Mouse (Mus musculus): ENCODE measurements at regions not wholly inside any gene's neighbourhood (a gene's known extent, or its start where the extent isn't known, plus 50 kb on each side); places are given as distances from the start of the nearest gene placed in this dataset.

GRCm38 (mm10) chr17:48786501-48786900, 145.7 kb upstream of the Lrfn2 start:
- DNase-seq (ENCODE audit: low spot score in 2 of 2) = no peak

- DNase-seq (ENCODE audit: low spot score in 2 of 2) = peak; percentile 67 to 68
Observed at GRCm38 (mm10) chr17:48789846-48790245, 142.3 kb upstream of the Lrfn2 start.

GRCm38 (mm10) chr17:48790526-48790925, 141.7 kb upstream of the Lrfn2 start:
- DNase-seq (ENCODE audit: low spot score in 2 of 2) = no peak

- DNase-seq (ENCODE audit: low spot score in 2 of 2) = no peak
Observed at GRCm38 (mm10) chr17:48792954-48793353, 139.2 kb upstream of the Lrfn2 start.

- no peak for DNase-seq (ENCODE audit: low spot score in 2 of 2)
Observed at GRCm38 (mm10) chr17:48795773-48796172, 136.4 kb upstream of the Lrfn2 start.

GRCm38 (mm10) chr17:48798196-48798595, 134.0 kb upstream of the Lrfn2 start:
- no peak for DNase-seq (ENCODE audit: low spot score in 2 of 2)

- peak; percentile 66 to 76 for DNase-seq (ENCODE audit: low spot score in 2 of 2)
Observed at GRCm38 (mm10) chr17:48802673-48803072, 129.5 kb upstream of the Lrfn2 start.

GRCm38 (mm10) chr17:48807905-48808304, 124.3 kb upstream of the Lrfn2 start:
- DNase-seq (ENCODE audit: low spot score in 2 of 2) = no peak

GRCm38 (mm10) chr17:48814753-48815504, 117.2 kb upstream of the Lrfn2 start:
- no peak for DNase-seq (ENCODE audit: low spot score in 2 of 2)

GRCm38 (mm10) chr17:48816588-48817324, 115.4 kb upstream of the Lrfn2 start:
- DNase-seq (ENCODE audit: low spot score in 2 of 2) = peak in 1 of 2 experiments; percentile 8

- no peak for DNase-seq (ENCODE audit: low spot score in 2 of 2)
Observed at GRCm38 (mm10) chr17:48817551-48817950, 114.6 kb upstream of the Lrfn2 start.

GRCm38 (mm10) chr17:48819703-48820102, 112.5 kb upstream of the Lrfn2 start:
- no peak for DNase-seq (ENCODE audit: low spot score in 2 of 2)

GRCm38 (mm10) chr17:48822101-48822876, 109.9 kb upstream of the Lrfn2 start:
- no peak for DNase-seq (ENCODE audit: low spot score in 2 of 2)

GRCm38 (mm10) chr17:48823921-48824320, 108.3 kb upstream of the Lrfn2 start:
- no peak for DNase-seq (ENCODE audit: low spot score in 2 of 2)

GRCm38 (mm10) chr17:48825212-48825913, 106.8 kb upstream of the Lrfn2 start:
- no peak for DNase-seq (ENCODE audit: low spot score in 2 of 2)

GRCm38 (mm10) chr17:48838297-48838979, 93.7 kb upstream of the Lrfn2 start:
- DNase-seq (ENCODE audit: low spot score in 2 of 2) = no peak

GRCm38 (mm10) chr17:48847890-48848289, 84.3 kb upstream of the Lrfn2 start:
- no peak for DNase-seq (ENCODE audit: low spot score in 2 of 2)

GRCm38 (mm10) chr17:48850910-48851309, 81.3 kb upstream of the Lrfn2 start:
- DNase-seq (ENCODE audit: low spot score in 2 of 2) = no peak

- no peak for DNase-seq (ENCODE audit: low spot score in 2 of 2)
Observed at GRCm38 (mm10) chr17:48858891-48859290, 73.3 kb upstream of the Lrfn2 start.

GRCm38 (mm10) chr17:48870443-48870842, 61.7 kb upstream of the Lrfn2 start:
- no peak for DNase-seq (ENCODE audit: low spot score in 2 of 2)

- peak in 1 of 2 experiments; percentile 9 for DNase-seq (ENCODE audit: low spot score in 2 of 2)
Observed at GRCm38 (mm10) chr17:48877505-48877904, 54.7 kb upstream of the Lrfn2 start.
